Mouse (Mus musculus) cortical plate, adult 2 months (tissue): ENCODE data around the gene Peli2. TPM values are rescaled to one million over a fixed set of nuclear protein-coding genes. Genes with fewer than 3 reads are reported as not detected.
"Not testable (repeated sequence)": the region's sequence is repeated elsewhere in the genome, so short reads cannot be mapped to it uniquely, and the experiment has no call there.

ENCODE experiments used
- H3K27ac ChIP-seq: fragments of 200-500 bp; 2 replicates; pipeline ENCODE4 v1.5.1; 2012; ENCODE audit warnings: low read length, control low read depth, inconsistent platforms; ENCODE audit not compliant: insufficient read depth
- H3K4me1 ChIP-seq: fragments of 200-500 bp; 2 replicates; pipeline ENCODE4 v1.6.1; 2011; ENCODE audit warnings: low read length; ENCODE audit not compliant: control insufficient read depth, insufficient read depth
- H3K4me3 ChIP-seq: fragments of 200-500 bp; 2 replicates; pipeline ENCODE4 v1.5.1; 2011; ENCODE audit warnings: mild to moderate bottlenecking, low read length, control low read depth; ENCODE audit not compliant: insufficient read depth
- CTCF ChIP-seq: fragments of 200-500 bp; IDR thresholded peaks from 2 replicates; pipeline ENCODE4 v1.5.1; 2011; ENCODE audit warnings: mild to moderate bottlenecking, control low read depth, low read length; ENCODE audit not compliant: insufficient read depth; ENCODE audit errors: extremely low read depth
- POLR2A ChIP-seq: fragments of 200-500 bp; IDR thresholded peaks from 2 replicates; pipeline ENCODE4 v1.6.1; 2011; ENCODE audit warnings: mild to moderate bottlenecking, low read length, control low read depth; ENCODE audit not compliant: insufficient read depth; ENCODE audit errors: extremely low read depth
- polyA plus RNA-seq: library from polyadenylated mRNA; depleted of rRNA; stranded (reverse); fragments of >200 nt; gene quantifications from 2 replicates; pipeline ENCODE4 v1.2.3, GENCODE M21; 2012; rRNA removed

Gene Peli2
- 13.3 and 14.0 TPM in 2 replicates for polyA plus RNA-seq

GRCm38 (mm10) chr14:48120752-48121528 lies at the start of gene Peli2:
TSS of gene Peli2 (plus strand) at chr14:48120823.
- no peak for TF ChIP-seq CTCF
- TF ChIP-seq POLR2A: no peak
- peak within 1 kb of the TSS; percentile 81 for H3K4me3 ChIP-seq
- H3K4me1 ChIP-seq: 0 out of 2 replicates have a peak, but pooled peaks cover 3% of the 10 kb centered on the region
- peak within 1 kb of the TSS; percentile 86 for H3K27ac ChIP-seq

- H3K4me1 ChIP-seq: 0 out of 2 replicates have a peak, but pooled peaks cover 1% of the 10 kb centered on the region
- TF ChIP-seq POLR2A (no peak), CTCF (no peak)
- no peak overlapping the region for H3K27ac ChIP-seq
Observed at GRCm38 (mm10) chr14:48072104-48072503, 48.5 kb upstream of the Peli2 start.

GRCm38 (mm10) chr14:48073247-48074161 lies 47.1 kb upstream of the Peli2 start:
- Histone ChIP-seq H3K27ac (no peak overlapping the region), H3K4me3 (no peak overlapping the region), H3K4me1 (0 out of 2 replicates have a peak, but pooled peaks cover 1% of the 10 kb centered on the region)
- TF ChIP-seq POLR2A (no peak), CTCF (no peak)

More at GRCm38 (mm10) chr14:48072104-48072503, 48.5 kb upstream of the Peli2 start:
- H3K4me3 ChIP-seq: no peak overlapping the region

GRCm38 (mm10) chr14:48079574-48079973 lies 41.0 kb upstream of the Peli2 start:
- not testable (repeated sequence) for H3K4me1 ChIP-seq, H3K27ac ChIP-seq, H3K4me3 ChIP-seq

- no peak overlapping the region for H3K4me3 ChIP-seq
- no peaks in the 10 kb centered on the region for H3K4me1 ChIP-seq
- TF ChIP-seq CTCF (no peak), POLR2A (no peak)
- H3K27ac ChIP-seq: no peak overlapping the region
Observed at GRCm38 (mm10) chr14:48083836-48084812, 36.5 kb upstream of the Peli2 start.

- no peaks in the 10 kb centered on the region; the same call in 1 of the 2 replicates for H3K4me1 ChIP-seq
- no peak overlapping the region for H3K27ac ChIP-seq
- H3K4me3 ChIP-seq: no peak overlapping the region
- TF ChIP-seq POLR2A (no peak), CTCF (no peak)
Observed at GRCm38 (mm10) chr14:48086682-48087297, 33.8 kb upstream of the Peli2 start.

GRCm38 (mm10) chr14:48087298-48087830 lies 33.3 kb upstream of the Peli2 start:
- Histone ChIP-seq H3K4me3 (no peak overlapping the region), H3K4me1 (no peaks in the 10 kb centered on the region; the same call in 1 of the 2 replicates), H3K27ac (no peak overlapping the region)
- TF ChIP-seq CTCF (no peak), POLR2A (no peak)

- H3K27ac ChIP-seq: no peak overlapping the region
- H3K4me3 ChIP-seq: no peak overlapping the region
- no peak for TF ChIP-seq POLR2A
- TF ChIP-seq CTCF: no peak
- no peaks in the 10 kb centered on the region; the same call in 1 of the 2 replicates for H3K4me1 ChIP-seq
Observed at GRCm38 (mm10) chr14:48090465-48090864, 30.2 kb upstream of the Peli2 start.
